Mouse (Mus musculus): ENCODE measurements around the gene Tead4. TPM values are rescaled to one million over a fixed set of nuclear protein-coding genes. Genes with fewer than 3 reads are reported as not detected.
"Not testable (repeated sequence)": the region's sequence is repeated elsewhere in the genome, so short reads cannot be mapped to it uniquely, and the experiment has no call there.

The Tead4 gene
- total RNA-seq (2021), result 1 to 10 TPM; 5.9 to 8.6 TPM
- long read RNA-seq, experiment 1, partial matches to known transcripts, result 1 of 8 reads
- long read RNA-seq, experiment 1, other reads (novel, unspliced or antisense), result 6 of 8 reads
- long read RNA-seq, experiment 2, partial matches to known transcripts, result 0 of 1 reads
- long read RNA-seq, experiment 2, other reads (novel, unspliced or antisense), result 1 of 1 reads

GRCm38 (mm10) chr6:128300134-128301001, at the start of gene Tead4:
TSS of gene Tead4 (minus strand) at chr6:128300823.
- DNase-seq, result peak; percentile 68

- DNase-seq, result no peak
Measured at GRCm38 (mm10) chr6:128349711-128350110, 49.1 kb upstream of the Tead4 start.

GRCm38 (mm10) chr6:128346782-128347181, 46.2 kb upstream of the Tead4 start:
- DNase-seq, result peak; percentile 22

- DNase-seq, result no peak
Measured at GRCm38 (mm10) chr6:128345623-128346022, 45.0 kb upstream of the Tead4 start.

GRCm38 (mm10) chr6:128341956-128342723, 41.5 kb upstream of the Tead4 start:
- DNase-seq, result no peak

- DNase-seq, result no peak
Measured at GRCm38 (mm10) chr6:128338876-128339275, 38.3 kb upstream of the Tead4 start.

- DNase-seq, result no peak
Measured at GRCm38 (mm10) chr6:128337467-128337866, 36.8 kb upstream of the Tead4 start.

- DNase-seq, result peak; percentile 23
Measured at GRCm38 (mm10) chr6:128334397-128335124, 33.9 kb upstream of the Tead4 start.

GRCm38 (mm10) chr6:128318317-128318716, 17.7 kb upstream of the Tead4 start:
- no peak for DNase-seq

- no peak for DNase-seq
Measured at GRCm38 (mm10) chr6:128315597-128315996, 15.0 kb upstream of the Tead4 start.

- DNase-seq, result no peak
Measured at GRCm38 (mm10) chr6:128314796-128315195, 14.2 kb upstream of the Tead4 start.

- DNase-seq, result no peak
Measured at GRCm38 (mm10) chr6:128308311-128308710, 7.7 kb upstream of the Tead4 start.

- no peak for DNase-seq
Measured at GRCm38 (mm10) chr6:128304801-128305200, 4.2 kb upstream of the Tead4 start.

GRCm38 (mm10) chr6:128302640-128303039, 2.0 kb upstream of the Tead4 start:
- DNase-seq, result not testable (repeated sequence)

- DNase-seq, result no peak
Measured at GRCm38 (mm10) chr6:128301891-128302290, 1.3 kb upstream of the Tead4 start.

GRCm38 (mm10) chr6:128301458-128301857, 835 bp upstream of the Tead4 start:
- DNase-seq, result no peak

- DNase-seq, result no peak
Measured at GRCm38 (mm10) chr6:128299292-128300133, 1.1 kb downstream of the Tead4 start.

- DNase-seq, result no peak
Measured at GRCm38 (mm10) chr6:128298246-128298645, 2.4 kb downstream of the Tead4 start.

- peak; percentile 46 for DNase-seq
Measured at GRCm38 (mm10) chr6:128296750-128297393, 3.8 kb downstream of the Tead4 start.
